Mouse (Mus musculus): ENCODE measurements at regions not wholly inside any gene's neighbourhood (a gene's known extent, or its start where the extent isn't known, plus 50 kb on each side); places are given as distances from the start of the nearest gene placed in this dataset.

- no peak for TF ChIP-seq CTCF (IDR thresholded peaks at IDR 0.05)
- no peak for TF ChIP-seq POLR2A (IDR thresholded peaks at IDR 0.05; ENCODE audit: insufficient read depth, low read depth, low read length)
- no peak for TF ChIP-seq EP300 (IDR thresholded peaks at IDR 0.05; ENCODE audit: insufficient read depth, low read depth, low read length)
These were observed 61.9 kb upstream of the Abcb5 start for GRCm38 (mm10) chr12:119028161-119028560.
